ENCODE assay signal across 15 mouse cellular contexts in genomic region chr2:49805736-49806371, GRCm38 (mm10). TPM values are rescaled to one million over a fixed set of nuclear protein-coding genes. Genes with fewer than 3 reads are reported as not detected.
DNase-seq lines count a peak whose midpoint lies in the region; ATAC-seq lines count a peak whose summit lies in the region.
"Had no signal": no experiment of that assay in that cellular context is flagged by ENCODE, and none has a peak within 500 bp of the region (broad histone marks: within the 10 kb centered on the region; RNA-seq: fewer than 3 reads in every experiment).

No protein-coding gene starts in this region.

- DNase-seq in adrenal gland, adult (ENCODE audit: inconsistent age in 2 of 2, low spot score in 1 of 2) = peak; percentile 34 to 72
- no peak for DNase-seq in adrenal gland, adult 18-20 months (ENCODE audit: low spot score in 2 of 2)
- DNase-seq in layer of hippocampus, adult 11-12 months (ENCODE audit: low spot score) = peak; percentile 41
- no peak for DNase-seq in layer of hippocampus, adult 9-10 months (ENCODE audit: low spot score)
- DNase-seq in adipocyte (ENCODE audit: low spot score) = peak; percentile 79
- DNase-seq in layer of hippocampus, postnatal 36 days = peak; percentile 35 to 42
- DNase-seq: lung, postnatal 14 days; thymus, postnatal 4 days had no signal

- no peaks in the 10 kb centered on the region for H3K27me3 ChIP-seq in intestine, embryonic 16.5 days (replicated peaks; ENCODE audit: control insufficient read depth, insufficient read depth, low read length)
- no peaks in the 10 kb centered on the region for H3K27me3 ChIP-seq in heart, embryonic 11.5 days (ENCODE audit: control insufficient read depth, insufficient read depth, low read length)
- H3K27me3 ChIP-seq: forebrain, embryonic 15.5 days; heart, embryonic 15.5 days had no signal

- H3K27ac ChIP-seq in intestine, embryonic 16.5 days (ENCODE audit: low read length) = no peak overlapping the region
- no peak overlapping the region for H3K27ac ChIP-seq in heart, embryonic 11.5 days (ENCODE audit: low read depth, low read length)
- H3K27ac ChIP-seq: forebrain, embryonic 15.5 days; heart, embryonic 15.5 days; limb, embryonic 13.5 days had no signal

- no peak overlapping the region for H3K9ac ChIP-seq in intestine, embryonic 16.5 days (ENCODE audit: low read depth, low read length)
- no peak overlapping the region for H3K9ac ChIP-seq in heart, embryonic 11.5 days (ENCODE audit: low read depth, low read length)
- H3K9ac ChIP-seq: forebrain, embryonic 15.5 days; heart, embryonic 15.5 days; limb, embryonic 13.5 days had no signal

- H3K4me3 ChIP-seq in intestine, embryonic 16.5 days (ENCODE audit: low read length) = no peak overlapping the region
- H3K4me3 ChIP-seq in heart, embryonic 11.5 days (ENCODE audit: low read depth, low read length) = no peak overlapping the region
- H3K4me3 ChIP-seq: forebrain, embryonic 15.5 days; heart, embryonic 15.5 days; limb, embryonic 13.5 days had no signal

- WGBS in intestine, embryonic 16.5 days = 79% methylated on average over 11 of the region's 11 CpGs
- WGBS in heart, embryonic 11.5 days (ENCODE audit: insufficient replicate concordance) = 79% methylated on average over 11 of the region's 11 CpGs

- no peaks in the 10 kb centered on the region for H3K9me3 ChIP-seq in intestine, embryonic 16.5 days (ENCODE audit: control insufficient read depth, low read length)
- H3K9me3 ChIP-seq in heart, embryonic 11.5 days (replicated peaks; ENCODE audit: control insufficient read depth, low read length) = no peaks in the 10 kb centered on the region
- H3K9me3 ChIP-seq: forebrain, embryonic 15.5 days; heart, embryonic 15.5 days; limb, embryonic 13.5 days had no signal

- H3K4me2 ChIP-seq in intestine, embryonic 16.5 days (ENCODE audit: low read depth, low read length) = no peak overlapping the region
- H3K4me2 ChIP-seq in heart, embryonic 11.5 days = no peak overlapping the region
- H3K4me2 ChIP-seq: forebrain, embryonic 15.5 days; heart, embryonic 15.5 days; limb, embryonic 13.5 days had no signal

- H3K36me3 ChIP-seq in intestine, embryonic 16.5 days (ENCODE audit: control insufficient read depth, insufficient read depth, low read length) = no peaks in the 10 kb centered on the region
- H3K36me3 ChIP-seq in heart, embryonic 11.5 days (ENCODE audit: control insufficient read depth, insufficient read depth, low read length) = no peaks in the 10 kb centered on the region
- H3K36me3 ChIP-seq: forebrain, embryonic 15.5 days; heart, embryonic 15.5 days; limb, embryonic 13.5 days had no signal

- H3K4me1 ChIP-seq in intestine, embryonic 16.5 days (ENCODE audit: control insufficient read depth, insufficient read depth, low read length) = no peaks in the 10 kb centered on the region
- H3K4me1 ChIP-seq in heart, embryonic 11.5 days (ENCODE audit: control insufficient read depth, insufficient read depth, low read length) = peaks cover 6% of the 10 kb centered on the region
- H3K4me1 ChIP-seq: forebrain, embryonic 15.5 days; heart, embryonic 15.5 days had no signal

- ATAC-seq in intestine, embryonic 16.5 days = no peak
- ATAC-seq in heart, embryonic 11.5 days (replicated peaks; ENCODE audit: insufficient number of reproducible peaks, low FRiP score, low TSS enrichment) = no peak
- ATAC-seq: forebrain, embryonic 15.5 days; intestine, postnatal 0 days had no signal

RNA-seq across cellular contexts. Expression of gene Lypd6b, which starts 18.4 kb away (rescaled TPM):
- total RNA-seq in adrenal gland, adult 18-20 months (2021) = under 1 TPM; 0.50 to 0.54 TPM
- total RNA-seq in layer of hippocampus, postnatal 36 days (2021) = 1 to 10 TPM; 2.9 to 3.6 TPM
- 2.0 and 2.6 TPM in 2 replicates for polyA plus RNA-seq in intestine, embryonic 16.5 days (2015; fragmentation: Nextera tagmentation; extraction: Ambion mirVana)
- 1.3 and 1.9 TPM in 2 replicates for polyA plus RNA-seq in heart, embryonic 11.5 days (2014; fragmentation: Nextera tagmentation; extraction: Ambion mirVana)
- total RNA-seq: MEL had no signal

Comparison
In these comparisons a context has a peak if more than half of its experiments do, and no peak if none do; other contexts are left out.
1. DNase-seq: peak in adrenal gland, adult (2 of 2), layer of hippocampus, adult 11-12 months (single experiment), adipocyte (single experiment) and layer of hippocampus, postnatal 36 days (2 of 2); none in adrenal gland, adult 18-20 months (0 of 2) and layer of hippocampus, adult 9-10 months (single experiment).